Mouse (Mus musculus) liver, embryonic 12.5 days (tissue): Measurements from ENCODE around the gene Cmss1. TPM values are rescaled to one million over a fixed set of nuclear protein-coding genes. Genes with fewer than 3 reads are reported as not detected.

Source experiments
- ATAC-seq: fragments of 200-750 bp; cut with Nextera tagmentation; 2 replicates; pipeline ENCODE4 v1.8.0; 2017; ENCODE audit warnings: moderate number of reproducible peaks, mild to moderate bottlenecking, moderate library complexity
- H3K27ac ChIP-seq: fragments of 300-500 bp; sonication (generic); 2 replicates; pipeline ENCODE4 v1.5.1; 2016; ENCODE audit warnings: mild to moderate bottlenecking
- H3K27me3 ChIP-seq: fragments of 300-500 bp; sonication (generic); replicated peaks from 2 replicates; pipeline ENCODE4 v1.6.1; 2016; ENCODE audit warnings: mild to moderate bottlenecking, moderate library complexity
- H3K36me3 ChIP-seq: fragments of 300-500 bp; sonication (generic); 2 replicates; pipeline ENCODE4 v1.6.1; 2016; ENCODE audit warnings: mild to moderate bottlenecking, moderate library complexity
- H3K4me1 ChIP-seq: fragments of 300-500 bp; sonication (generic); 2 replicates; pipeline ENCODE4 v1.6.1; 2016
- H3K4me2 ChIP-seq: fragments of 300-500 bp; sonication (generic); 2 replicates; pipeline ENCODE4 v1.6.1; 2016; ENCODE audit warnings: mild to moderate bottlenecking, moderate library complexity
- H3K4me3 ChIP-seq: fragments of 300-500 bp; sonication (generic); 2 replicates; pipeline ENCODE4 v1.5.1; 2016; ENCODE audit warnings: mild to moderate bottlenecking, moderate library complexity
- H3K9ac ChIP-seq: fragments of 300-500 bp; sonication (generic); 2 replicates; pipeline ENCODE4 v1.6.1; 2016; ENCODE audit warnings: mild to moderate bottlenecking, moderate library complexity
- H3K9me3 ChIP-seq: fragments of 300-500 bp; sonication (generic); replicated peaks from 2 replicates; pipeline ENCODE4 v1.6.1; 2016; ENCODE audit warnings: mild to moderate bottlenecking, moderate library complexity
- WGBS: fragments of 180-500 bp; shearing (Covaris S2); methylation state at CpG from one replicate; pipeline ENCODE4 v1.1.7; 2016; ENCODE audit not compliant: insufficient replicate concordance; 5-methylcytosine and 5-hydroxymethylcytosine counted together
- polyA plus RNA-seq: library from polyadenylated mRNA; unstranded; fragments of >200 nt; fragmentation: Nextera tagmentation; extraction: Ambion mirVana; gene quantifications from 2 replicates; pipeline ENCODE4 v1.2.1, GENCODE M21; 2016

Gene Cmss1
- polyA plus RNA-seq, 1 experiment from 2014 or later: 47.6 TPM

DNA sequence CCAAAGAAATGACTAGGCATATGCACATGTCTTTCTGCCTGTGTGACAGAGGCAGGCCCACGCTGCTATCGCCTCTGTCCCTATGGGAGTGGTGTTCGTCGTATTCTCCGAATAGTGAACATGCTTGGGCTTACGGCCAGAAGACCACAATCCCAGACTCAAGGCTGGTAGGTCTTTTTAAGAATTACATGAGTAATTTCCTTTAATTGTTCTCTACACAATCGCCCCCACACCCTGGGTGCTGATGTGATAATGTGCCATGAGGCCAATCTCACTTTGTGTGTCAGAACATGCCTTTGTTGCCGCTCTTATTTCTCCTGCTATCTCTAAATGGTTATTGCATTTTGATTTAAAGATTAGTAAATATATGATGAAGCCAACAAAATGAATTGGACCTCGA, 121.4 kb downstream of the Cmss1 start:
- no peaks in the 10 kb centered on the region for H3K36me3 ChIP-seq
- 78% methylated on average over 9 of the region's 9 CpGs for WGBS

DNA sequence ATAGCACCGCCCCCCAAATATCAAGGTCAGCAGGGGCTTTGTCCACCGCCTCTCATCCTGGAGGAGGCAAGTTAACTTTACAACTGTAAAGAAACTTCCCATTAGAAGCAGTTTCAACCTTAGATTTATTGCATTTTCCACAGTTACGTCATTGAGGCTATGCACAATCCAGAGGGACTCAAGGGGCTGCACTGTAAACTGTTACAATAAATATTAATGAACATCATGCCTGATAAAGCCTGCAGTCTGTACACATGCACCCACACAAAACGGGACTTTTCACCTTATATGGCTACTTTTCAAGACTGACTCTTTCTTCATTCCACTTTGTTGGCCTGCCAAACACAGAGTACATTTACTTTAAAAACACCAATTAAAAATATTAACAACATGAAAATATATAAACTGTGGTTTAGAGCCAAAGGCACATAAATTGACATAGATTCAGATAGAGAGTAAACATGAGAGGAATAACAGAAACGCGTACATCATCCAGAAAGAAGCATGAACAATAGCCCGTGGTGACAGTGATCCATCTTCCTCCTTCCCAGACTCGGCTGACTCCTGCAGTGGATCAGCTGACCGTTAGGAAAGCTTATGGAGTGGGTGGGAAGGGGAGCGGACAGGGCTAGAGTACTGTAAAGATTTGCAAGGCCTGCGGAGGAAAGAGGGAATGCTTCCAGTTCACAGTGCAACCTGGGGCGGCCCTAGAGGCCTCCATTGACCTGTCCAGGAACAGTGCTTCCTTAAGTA, 122.4 kb downstream of the Cmss1 start:
- Histone ChIP-seq H3K4me2 (no peak overlapping the region), H3K27ac (no peak overlapping the region), H3K36me3 (no peaks in the 10 kb centered on the region), H3K27me3 (no peaks in the 10 kb centered on the region), H3K9me3 (no peaks in the 10 kb centered on the region), H3K9ac (no peak overlapping the region), H3K4me3 (no peak overlapping the region), H3K4me1 (peaks cover 8% of the 10 kb centered on the region; the same call in 1 of the 2 replicates)
- WGBS: 67% methylated on average over 12 of the region's 12 CpGs
- ATAC-seq: no peak

More for the DNA sequence above, 121.4 kb downstream of the Cmss1 start:
- Histone ChIP-seq H3K27me3 (no peaks in the 10 kb centered on the region), H3K4me1 (peaks cover 8% of the 10 kb centered on the region; the same call in 1 of the 2 replicates), H3K4me3 (no peak overlapping the region), H3K9ac (no peak overlapping the region), H3K9me3 (no peaks in the 10 kb centered on the region), H3K4me2 (no peak overlapping the region), H3K27ac (no peak overlapping the region)
- ATAC-seq: no peak

- Histone ChIP-seq H3K36me3 (no peaks in the 10 kb centered on the region), H3K9ac (no peak overlapping the region), H3K4me3 (no peak overlapping the region), H3K4me1 (peaks cover 8% of the 10 kb centered on the region; the same call in 1 of the 2 replicates), H3K27ac (no peak overlapping the region), H3K27me3 (no peaks in the 10 kb centered on the region), H3K4me2 (no peak overlapping the region), H3K9me3 (no peaks in the 10 kb centered on the region)
- WGBS: 63% methylated on average over 2 of the region's 2 CpGs
- ATAC-seq: no peak
Measured at GRCm38 (mm10) chr16:57483503-57483902, 123.2 kb downstream of the Cmss1 start.

DNA sequence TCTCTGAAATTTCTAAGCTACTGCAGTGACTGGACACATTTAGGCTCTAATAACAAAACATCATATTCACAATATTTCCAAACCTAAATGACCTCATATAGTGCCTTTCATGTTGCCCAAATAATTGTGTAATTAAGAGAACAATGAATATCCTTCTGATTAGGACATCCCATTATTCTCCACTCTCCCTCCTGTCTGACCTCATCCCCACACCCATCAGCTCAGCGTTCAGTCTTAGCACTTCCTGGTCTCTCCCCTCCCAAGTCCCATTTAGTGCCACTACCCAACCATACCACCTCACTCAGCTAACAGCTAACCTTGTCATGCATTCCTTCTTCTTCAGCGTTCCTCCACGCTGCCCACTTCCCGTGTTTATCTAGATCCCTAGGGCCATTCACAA, 123.8 kb downstream of the Cmss1 start:
- no peaks in the 10 kb centered on the region for H3K27me3 ChIP-seq
- WGBS: 28% methylated on average over 4 of the region's 4 CpGs
- no peaks in the 10 kb centered on the region for H3K9me3 ChIP-seq
- H3K9ac ChIP-seq: no peak overlapping the region
- H3K4me1 ChIP-seq: peaks cover 8% of the 10 kb centered on the region; the same call in 1 of the 2 replicates
- H3K4me2 ChIP-seq: no peak overlapping the region
- H3K36me3 ChIP-seq: no peaks in the 10 kb centered on the region
- no peak overlapping the region for H3K4me3 ChIP-seq
- no peak for ATAC-seq
- H3K27ac ChIP-seq: no peak overlapping the region

DNA sequence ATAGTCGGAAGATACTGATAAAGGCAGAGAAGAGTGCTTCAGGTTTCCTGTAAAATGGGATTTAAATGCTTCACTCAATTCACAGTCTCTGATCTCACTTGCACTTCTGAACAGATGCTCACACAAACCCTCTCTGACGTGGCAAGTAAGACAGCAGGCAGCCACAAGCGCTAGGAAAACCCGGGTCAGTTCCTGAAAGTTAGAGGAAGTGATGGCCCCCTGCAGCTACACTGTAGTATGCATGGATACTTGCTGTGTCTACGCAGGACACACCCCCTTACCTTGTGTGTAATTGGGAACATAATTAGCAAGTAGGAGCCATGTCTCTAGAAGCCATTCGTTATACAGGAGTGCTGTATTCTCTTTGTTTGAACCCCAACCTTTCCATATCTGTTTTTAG, 124.4 kb downstream of the Cmss1 start:
- no peak for ATAC-seq
- H3K4me3 ChIP-seq: no peak overlapping the region
- WGBS: 35% methylated on average over 6 of the region's 6 CpGs
- H3K9me3 ChIP-seq: no peaks in the 10 kb centered on the region
- H3K9ac ChIP-seq: no peak overlapping the region
- no peak overlapping the region for H3K4me2 ChIP-seq
- no peak overlapping the region for H3K27ac ChIP-seq
- H3K4me1 ChIP-seq: peaks cover 8% of the 10 kb centered on the region; the same call in 1 of the 2 replicates
- no peaks in the 10 kb centered on the region for H3K36me3 ChIP-seq
- no peaks in the 10 kb centered on the region for H3K27me3 ChIP-seq

DNA sequence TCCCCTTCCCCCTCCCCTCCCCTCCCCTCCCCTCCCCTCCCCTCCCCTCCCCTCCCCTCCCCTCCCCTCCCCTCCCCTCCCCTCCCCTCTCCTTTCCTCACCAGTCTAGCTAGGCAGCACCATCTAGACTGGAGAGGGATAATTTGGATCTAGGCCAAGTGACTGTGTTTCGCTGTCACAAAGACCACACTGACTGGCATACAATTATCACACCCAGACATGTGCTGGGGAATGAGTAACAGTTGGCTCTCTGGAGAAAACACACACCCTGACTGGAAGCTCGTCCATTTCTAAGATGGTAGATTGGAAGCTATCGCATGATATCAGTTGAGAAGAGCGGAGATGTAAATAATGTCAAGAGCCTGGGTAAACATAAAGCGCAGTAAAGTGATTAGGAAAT, 126.9 kb downstream of the Cmss1 start:
- H3K4me3 ChIP-seq: no peak overlapping the region
- no peaks in the 10 kb centered on the region for H3K9me3 ChIP-seq
- 72% methylated on average over 5 of the region's 5 CpGs for WGBS
- no peaks in the 10 kb centered on the region for H3K36me3 ChIP-seq
- no peak overlapping the region for H3K9ac ChIP-seq
- no peak overlapping the region for H3K27ac ChIP-seq
- H3K27me3 ChIP-seq: no peaks in the 10 kb centered on the region
- no peak overlapping the region for H3K4me2 ChIP-seq
- ATAC-seq: no peak
- H3K4me1 ChIP-seq: peaks cover 8% of the 10 kb centered on the region; the same call in 1 of the 2 replicates

DNA sequence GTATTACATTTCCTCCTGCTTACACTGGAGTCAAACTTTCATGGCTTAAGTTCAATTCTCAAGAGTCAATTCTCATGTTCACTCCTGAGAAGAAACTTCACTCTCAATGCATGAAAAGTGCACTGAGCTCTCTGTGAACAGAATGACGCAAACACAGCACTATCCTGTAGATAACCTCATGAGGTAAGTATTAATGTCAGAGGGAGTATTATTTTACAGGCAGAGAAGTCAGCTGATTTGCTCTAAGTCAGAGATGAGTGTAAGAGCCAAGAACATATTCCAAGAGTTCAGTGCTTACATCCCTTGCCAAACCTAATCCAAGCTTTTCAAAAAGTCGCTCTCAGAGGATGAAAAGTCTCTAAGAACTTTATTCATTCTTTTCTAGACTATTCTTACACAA, 128.2 kb downstream of the Cmss1 start:
- WGBS: 71% methylated on average over 2 of the region's 2 CpGs
- ATAC-seq: no peak

DNA sequence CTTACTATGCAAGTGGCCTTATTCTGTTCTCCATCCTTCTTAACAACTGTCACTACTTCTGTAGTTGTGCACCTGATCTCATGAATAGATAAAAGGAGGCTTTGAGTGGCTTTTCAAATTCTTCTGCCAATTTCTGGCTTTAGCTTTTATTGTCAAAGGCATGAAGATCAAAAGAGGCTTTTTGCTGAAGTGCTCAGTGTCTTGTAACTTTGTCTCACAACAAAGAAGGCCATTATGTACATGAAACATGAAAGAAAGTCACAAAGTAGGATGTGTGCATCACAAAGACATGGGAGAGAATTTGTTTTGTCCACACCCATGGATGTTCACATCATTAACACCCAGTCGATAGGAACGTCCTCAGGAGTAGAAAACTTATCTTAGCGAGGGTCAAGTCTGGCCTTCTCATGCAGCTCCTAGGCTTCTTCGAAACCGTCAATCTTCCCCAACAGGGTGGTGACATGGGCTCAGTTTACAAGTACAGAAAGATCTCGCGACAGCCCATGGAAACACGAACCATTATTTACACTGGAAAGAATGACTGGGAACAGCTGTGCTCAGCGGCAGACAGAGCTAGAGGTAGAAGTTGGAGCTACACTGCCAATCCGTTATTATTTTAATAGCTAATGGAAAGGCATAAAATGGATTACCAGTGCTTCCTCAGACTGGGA, 133.1 kb downstream of the Cmss1 start:
- Histone ChIP-seq H3K27ac (no peak overlapping the region), H3K4me1 (peaks cover 4% of the 10 kb centered on the region; the same call in 1 of the 2 replicates)

More for the DNA sequence above, 128.2 kb downstream of the Cmss1 start:
- H3K4me2 ChIP-seq: no peak overlapping the region
- no peaks in the 10 kb centered on the region for H3K36me3 ChIP-seq
- H3K4me1 ChIP-seq: peaks cover 4% of the 10 kb centered on the region; the same call in 1 of the 2 replicates
- no peaks in the 10 kb centered on the region for H3K27me3 ChIP-seq
- H3K27ac ChIP-seq: no peak overlapping the region
- no peak overlapping the region for H3K9ac ChIP-seq
- no peaks in the 10 kb centered on the region for H3K9me3 ChIP-seq
- no peak overlapping the region for H3K4me3 ChIP-seq

DNA sequence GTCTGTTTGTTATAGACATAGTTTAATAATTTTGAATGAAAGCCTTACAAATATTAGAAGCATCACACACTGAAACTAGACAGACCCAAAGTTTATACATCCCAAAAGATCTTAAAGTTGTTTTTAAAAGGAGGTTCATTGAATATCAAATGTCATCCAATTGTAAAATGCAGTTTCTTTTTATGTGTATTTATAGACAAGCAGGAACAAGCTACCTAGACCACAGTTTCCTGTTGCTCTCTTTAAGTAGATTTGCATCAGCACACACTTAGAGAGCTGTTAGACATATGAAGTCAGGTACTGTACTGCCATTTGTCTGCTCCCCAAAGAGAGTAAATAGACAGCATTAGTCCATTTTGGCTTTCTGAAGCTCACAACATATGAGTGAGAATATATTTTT, 135.6 kb downstream of the Cmss1 start:
- peaks cover 4% of the 10 kb centered on the region; the same call in 1 of the 2 replicates for H3K4me1 ChIP-seq
- H3K27me3 ChIP-seq: no peaks in the 10 kb centered on the region
- H3K9me3 ChIP-seq: no peaks in the 10 kb centered on the region
- no peaks in the 10 kb centered on the region for H3K36me3 ChIP-seq
- no peak overlapping the region for H3K27ac ChIP-seq
- no peak overlapping the region for H3K4me3 ChIP-seq
- no peak for ATAC-seq
- H3K9ac ChIP-seq: no peak overlapping the region
- H3K4me2 ChIP-seq: no peak overlapping the region

More for the DNA sequence above, 133.1 kb downstream of the Cmss1 start:
- WGBS: 63% methylated on average over 10 of the region's 10 CpGs
- no peak overlapping the region for H3K4me2 ChIP-seq
- no peaks in the 10 kb centered on the region for H3K9me3 ChIP-seq
- no peak overlapping the region for H3K4me3 ChIP-seq
- H3K36me3 ChIP-seq: no peaks in the 10 kb centered on the region
- no peaks in the 10 kb centered on the region for H3K27me3 ChIP-seq
- no peak for ATAC-seq
- H3K9ac ChIP-seq: no peak overlapping the region

DNA sequence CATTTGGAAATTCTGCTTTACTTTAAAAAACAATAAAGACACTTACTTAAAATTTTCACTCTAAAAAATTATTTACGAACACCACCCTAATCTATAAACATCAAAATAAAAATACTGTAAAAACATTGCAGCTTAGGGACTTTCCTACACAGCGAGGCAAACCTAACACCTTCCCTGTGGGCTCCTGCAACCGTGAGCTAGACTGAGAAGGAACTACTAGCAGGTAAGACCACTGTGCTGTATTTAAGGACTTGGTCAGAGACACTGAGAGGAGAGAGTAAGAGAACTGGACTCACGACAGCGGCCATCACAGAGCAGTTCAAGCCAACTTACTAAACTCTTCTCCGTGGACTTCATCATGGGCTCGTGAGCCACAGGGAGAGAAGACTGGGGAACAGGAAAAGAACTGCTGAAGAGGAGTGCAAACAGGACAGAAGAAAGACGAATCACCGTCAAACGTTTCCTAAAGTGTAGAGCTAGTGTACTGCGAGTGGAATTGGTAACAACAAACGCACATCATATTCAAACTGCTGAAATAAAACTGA, 136.3 kb downstream of the Cmss1 start:
- Histone ChIP-seq H3K9ac (no peak overlapping the region), H3K9me3 (no peaks in the 10 kb centered on the region), H3K36me3 (no peaks in the 10 kb centered on the region), H3K4me3 (no peak overlapping the region), H3K4me1 (peaks cover 4% of the 10 kb centered on the region; the same call in 1 of the 2 replicates), H3K27ac (no peak overlapping the region), H3K4me2 (no peak overlapping the region), H3K27me3 (no peaks in the 10 kb centered on the region)
- ATAC-seq: no peak
- WGBS: 65% methylated on average over 12 of the region's 12 CpGs

GRCm38 (mm10) chr16:57469869-57470268, 136.8 kb downstream of the Cmss1 start:
- H3K36me3 ChIP-seq: no peaks in the 10 kb centered on the region
- no peak overlapping the region for H3K4me3 ChIP-seq
- ATAC-seq: no peak
- H3K27ac ChIP-seq: no peak overlapping the region
- no peak overlapping the region for H3K4me2 ChIP-seq
- H3K27me3 ChIP-seq: no peaks in the 10 kb centered on the region
- no peaks in the 10 kb centered on the region for H3K9me3 ChIP-seq
- 56% methylated on average over 2 of the region's 2 CpGs for WGBS
- peaks cover 4% of the 10 kb centered on the region; the same call in 1 of the 2 replicates for H3K4me1 ChIP-seq
- H3K9ac ChIP-seq: no peak overlapping the region

DNA sequence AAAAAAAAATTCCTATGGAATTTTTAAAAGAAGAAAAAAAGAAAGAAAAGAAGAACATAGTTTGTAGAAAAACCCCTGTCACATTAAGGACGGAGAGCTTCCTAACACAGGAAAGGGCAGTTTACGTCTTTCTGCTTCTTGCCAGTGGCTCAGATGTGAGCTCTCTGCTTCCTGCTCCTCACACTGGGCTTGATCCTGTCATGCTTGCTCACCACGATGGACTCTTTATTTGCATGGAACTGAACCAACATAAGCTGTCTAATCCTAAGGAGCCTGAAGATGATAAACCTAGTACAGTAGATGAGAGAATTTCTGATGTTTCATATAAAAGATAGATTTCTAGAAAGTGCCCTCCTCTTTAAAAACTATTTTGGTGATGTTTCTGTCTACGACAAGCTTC, 137.4 kb downstream of the Cmss1 start:
- WGBS: 61% methylated on average over 4 of the region's 4 CpGs
- Histone ChIP-seq H3K9ac (no peak overlapping the region), H3K27me3 (no peaks in the 10 kb centered on the region), H3K36me3 (no peaks in the 10 kb centered on the region), H3K9me3 (no peaks in the 10 kb centered on the region), H3K27ac (no peak overlapping the region), H3K4me3 (no peak overlapping the region), H3K4me2 (no peak overlapping the region), H3K4me1 (peaks cover 4% of the 10 kb centered on the region; the same call in 1 of the 2 replicates)
- ATAC-seq: no peak
